Mouse (Mus musculus) left cerebral cortex, adult 18-20 months (tissue): ENCODE measurements around the gene Pptc7. TPM values are rescaled to one million over a fixed set of nuclear protein-coding genes. Genes with fewer than 3 reads are reported as not detected.

Experiments used
- DNase-seq, 2 experiments: peaks; one replicate each; pipeline ENCODE4 v3.0.0; 2021 to 2022; ENCODE audit warnings: low spot score in 2 of 2, mixed read lengths in 1 of 2
- total RNA-seq, 2 experiments: library from RNA; stranded (reverse); gene quantifications; 2 replicates each; pipeline ENCODE4 v1.2.3; 2021

Pptc7 gene
- total RNA-seq, 2 experiments from 2014 or later, result 42.0 to 50.5 TPM

- DNase-seq, result no peak
These were observed 18.2 kb upstream of the Pptc7 start for GRCm38 (mm10) chr5:122265942-122266341.

DNA sequence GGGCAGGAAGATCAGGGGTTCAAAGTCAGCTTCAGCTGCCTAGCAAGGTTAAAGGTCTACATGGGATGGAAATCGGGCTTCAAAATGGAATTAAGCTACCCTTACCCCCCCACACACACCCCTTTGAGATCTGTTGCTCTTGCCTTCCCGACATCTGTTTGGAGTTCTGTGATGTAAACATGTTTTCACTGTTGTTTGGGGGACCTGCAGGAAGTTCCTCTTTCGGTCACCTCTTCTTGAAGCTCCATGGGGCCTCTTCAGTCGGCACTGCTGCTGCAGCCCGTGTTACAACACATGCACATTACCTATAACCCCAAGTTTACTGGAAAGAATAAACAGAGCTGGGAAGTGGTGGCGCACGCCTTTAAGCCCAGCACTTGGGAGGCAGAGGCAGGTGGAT, 17.0 kb upstream of the Pptc7 start:
- no peak for DNase-seq

DNA sequence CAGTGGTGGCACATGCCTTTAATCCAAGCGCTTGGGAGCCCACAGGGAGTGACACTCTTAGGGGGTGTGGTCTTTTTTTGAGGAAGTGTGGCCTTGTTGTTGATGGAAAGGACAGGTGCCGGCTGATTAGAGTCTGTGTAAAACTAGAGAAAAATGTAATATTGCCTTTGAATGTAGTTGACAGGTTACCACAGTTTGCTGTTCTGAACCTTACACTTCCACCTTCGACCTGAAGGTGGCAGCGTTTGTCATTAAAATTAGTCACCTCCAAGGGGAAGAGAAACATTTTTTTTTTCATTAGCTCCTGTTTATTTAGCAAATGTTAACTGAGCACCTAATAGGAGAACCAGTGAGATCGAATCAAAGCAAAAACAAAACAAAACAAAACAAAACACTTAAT, 16.3 kb upstream of the Pptc7 start:
- peak; percentile 73 to 78 for DNase-seq

DNA sequence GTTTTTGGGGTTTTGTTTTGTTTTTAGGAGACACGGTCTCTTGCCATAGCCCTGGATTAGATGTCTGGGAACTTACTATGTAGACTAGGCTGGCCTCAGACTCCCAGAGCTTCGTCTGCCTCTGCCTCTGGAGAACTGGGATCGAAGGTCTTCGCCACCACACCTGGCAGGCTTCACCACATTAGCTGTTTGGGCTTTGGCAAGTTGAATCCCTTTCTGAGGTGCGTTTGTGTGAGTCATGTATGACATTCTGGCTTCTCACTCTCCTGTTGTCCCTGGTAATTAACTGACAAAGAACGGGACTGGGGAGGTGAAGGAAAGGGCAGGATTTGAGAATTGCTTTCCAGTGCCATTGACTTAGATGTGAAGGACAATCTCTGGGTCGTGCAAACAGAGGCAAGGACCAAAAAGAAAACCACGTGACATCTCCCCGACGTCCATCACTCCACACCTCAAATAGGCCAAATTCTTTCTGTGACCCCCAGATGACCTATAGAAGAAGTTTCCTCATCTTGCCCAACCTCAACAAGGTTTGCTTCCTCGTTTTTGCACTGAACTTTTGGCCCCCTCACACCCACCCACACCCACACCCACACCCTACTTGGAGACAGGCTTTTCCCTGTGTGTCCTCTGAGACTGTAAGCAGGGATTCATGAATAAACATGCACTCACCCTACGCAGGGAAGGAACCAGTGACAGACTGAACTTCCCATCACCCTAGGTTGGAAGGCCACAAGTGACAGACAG, 15.1 kb upstream of the Pptc7 start:
- no peak for DNase-seq

DNA sequence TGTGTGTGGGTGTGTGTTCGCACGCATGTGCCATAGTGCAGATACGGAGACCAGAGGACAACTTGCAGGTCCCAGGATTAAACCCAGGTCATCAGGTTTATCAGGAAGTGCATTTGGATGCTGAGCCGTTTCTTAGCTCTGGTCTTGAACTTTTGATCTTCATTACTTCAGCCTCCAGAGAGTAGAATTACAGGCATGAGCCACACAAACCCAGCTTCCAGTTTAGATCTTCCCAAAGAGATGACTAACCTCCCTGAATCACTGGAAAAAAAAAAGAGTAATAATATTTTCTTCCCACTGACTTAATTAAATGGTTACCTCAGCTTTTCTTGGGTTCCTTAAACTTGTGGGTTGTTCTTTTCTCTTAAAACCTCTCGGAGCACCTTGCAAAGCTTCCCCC, 11.3 kb upstream of the Pptc7 start:
- no peak for DNase-seq

DNA sequence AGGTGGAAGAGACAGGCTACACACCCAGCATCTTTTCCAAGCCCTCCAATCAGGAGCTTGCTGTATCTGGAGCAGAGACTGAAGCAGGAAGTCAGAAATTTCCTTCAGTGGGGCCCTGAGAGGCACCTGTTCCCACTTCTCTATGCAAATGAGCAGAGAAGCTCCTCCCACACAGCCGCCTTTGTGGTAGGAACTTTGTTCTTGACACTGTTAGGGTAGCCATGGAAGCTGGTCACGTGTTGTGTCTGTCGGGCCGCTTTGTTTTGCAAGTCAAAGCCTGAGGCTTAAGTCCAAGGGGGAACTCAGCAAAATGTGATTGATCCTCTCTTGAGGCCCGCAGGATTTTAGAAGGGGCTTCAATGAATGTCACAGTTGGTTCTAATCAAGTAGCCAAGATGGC, 9.4 kb upstream of the Pptc7 start:
- no peak for DNase-seq

GRCm38 (mm10) chr5:122278946-122279345, 5.2 kb upstream of the Pptc7 start:
- DNase-seq, result no peak

GRCm38 (mm10) chr5:122279799-122280421, 4.3 kb upstream of the Pptc7 start:
- DNase-seq, result no peak

DNA sequence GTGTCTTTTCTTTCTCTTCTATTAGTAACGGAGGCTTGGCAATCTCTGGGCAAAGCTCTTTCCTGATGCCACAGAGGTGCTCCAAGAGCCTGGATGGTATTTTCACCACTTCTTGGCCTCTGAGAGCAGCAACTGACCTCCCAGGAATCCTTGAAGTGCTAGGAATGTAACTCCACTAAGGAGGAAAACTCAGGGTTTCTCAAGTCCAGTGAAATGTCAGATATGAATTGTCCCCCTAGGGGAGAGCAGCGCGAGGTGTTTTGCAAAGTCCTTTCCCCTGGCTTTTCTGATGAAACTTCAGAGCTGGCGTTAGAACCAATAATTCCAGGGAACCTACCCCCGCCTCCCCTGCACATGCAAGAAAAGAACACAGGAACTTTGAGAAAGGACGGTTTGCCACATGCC, 3.7 kb upstream of the Pptc7 start:
- no peak for DNase-seq

DNA sequence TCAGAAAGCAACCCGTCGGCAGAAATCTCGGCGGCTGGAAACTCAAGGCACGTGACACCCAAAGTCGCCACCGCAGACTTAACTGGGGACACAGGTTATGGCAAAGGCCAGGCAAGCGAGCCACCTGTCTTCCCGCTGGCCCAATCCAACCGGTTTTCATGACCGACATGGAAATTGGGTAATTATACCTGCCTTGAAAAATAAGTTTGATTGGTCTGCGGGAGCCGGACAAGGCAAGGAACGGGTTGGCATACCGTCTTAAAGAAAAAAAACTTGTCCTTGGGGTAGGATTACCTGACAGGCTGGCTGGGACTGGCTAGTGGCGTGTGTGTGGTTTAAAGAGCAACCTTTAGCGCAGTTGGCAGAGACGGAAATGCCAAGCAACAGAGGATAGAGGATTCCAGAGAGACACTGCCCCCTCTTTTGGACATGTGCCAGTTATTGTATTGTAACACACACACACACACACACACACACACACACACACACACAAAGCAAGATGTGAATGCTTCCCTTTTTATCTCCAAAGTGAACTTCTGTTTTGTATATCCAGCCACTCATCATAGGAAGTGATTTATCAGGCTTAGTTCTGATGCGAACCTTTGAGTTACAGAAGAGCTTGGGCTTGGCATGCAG, 3.2 kb upstream of the Pptc7 start:
- no peak for DNase-seq

- DNase-seq, result no peak
These were observed 360 bp upstream of the Pptc7 start for GRCm38 (mm10) chr5:122283828-122284182.

GRCm38 (mm10) chr5:122285029-122285766, 1.0 kb downstream of the Pptc7 start:
- DNase-seq, result peak in 1 of 2 experiments; percentile 32

DNA sequence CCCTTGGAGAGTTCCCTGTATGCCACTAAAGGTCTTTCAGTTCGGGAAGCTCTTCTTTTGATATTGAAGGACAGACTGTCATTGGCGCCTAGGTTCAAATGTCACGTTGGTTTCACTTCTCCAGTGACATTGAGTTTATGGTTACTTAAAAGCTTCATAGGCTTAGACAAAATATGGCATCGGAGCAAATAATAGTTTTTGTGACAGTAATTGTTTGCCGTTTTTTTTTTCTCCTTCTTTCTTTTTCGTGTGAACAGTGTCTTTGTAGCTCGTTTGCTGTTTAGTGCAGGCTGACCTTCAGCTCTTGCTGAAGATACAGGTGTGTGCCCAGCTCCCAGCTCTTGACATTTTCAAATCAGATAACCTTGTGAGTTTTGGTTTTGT, 1.6 kb downstream of the Pptc7 start:
- no peak for DNase-seq

DNA sequence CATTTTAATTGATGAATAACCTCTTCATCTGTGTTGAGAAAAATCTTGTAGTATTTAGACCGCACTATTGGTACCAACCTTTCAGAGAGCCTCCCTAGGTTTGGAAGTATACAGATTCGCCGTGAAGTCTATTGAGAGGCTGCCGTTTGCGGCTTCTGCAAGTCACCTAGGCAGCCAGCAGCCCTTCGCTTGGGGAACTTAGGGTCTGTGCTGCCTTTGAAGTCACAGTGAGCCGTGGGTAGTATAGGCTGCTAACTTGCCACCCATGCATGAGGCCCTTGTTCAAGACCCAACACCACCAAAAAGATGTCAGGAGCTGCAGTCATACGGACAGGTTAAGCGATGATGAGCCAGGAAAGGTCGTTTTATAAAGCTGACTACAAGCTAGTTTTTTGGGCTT, 2.0 kb downstream of the Pptc7 start:
- no peak for DNase-seq

- DNase-seq, result no peak
These were observed 2.9 kb downstream of the Pptc7 start for GRCm38 (mm10) chr5:122287026-122287425.

GRCm38 (mm10) chr5:122288147-122288811, 4.1 kb downstream of the Pptc7 start:
- no peak for DNase-seq

- DNase-seq, result no peak
These were observed 7.0 kb downstream of the Pptc7 start for GRCm38 (mm10) chr5:122291149-122291548.

DNA sequence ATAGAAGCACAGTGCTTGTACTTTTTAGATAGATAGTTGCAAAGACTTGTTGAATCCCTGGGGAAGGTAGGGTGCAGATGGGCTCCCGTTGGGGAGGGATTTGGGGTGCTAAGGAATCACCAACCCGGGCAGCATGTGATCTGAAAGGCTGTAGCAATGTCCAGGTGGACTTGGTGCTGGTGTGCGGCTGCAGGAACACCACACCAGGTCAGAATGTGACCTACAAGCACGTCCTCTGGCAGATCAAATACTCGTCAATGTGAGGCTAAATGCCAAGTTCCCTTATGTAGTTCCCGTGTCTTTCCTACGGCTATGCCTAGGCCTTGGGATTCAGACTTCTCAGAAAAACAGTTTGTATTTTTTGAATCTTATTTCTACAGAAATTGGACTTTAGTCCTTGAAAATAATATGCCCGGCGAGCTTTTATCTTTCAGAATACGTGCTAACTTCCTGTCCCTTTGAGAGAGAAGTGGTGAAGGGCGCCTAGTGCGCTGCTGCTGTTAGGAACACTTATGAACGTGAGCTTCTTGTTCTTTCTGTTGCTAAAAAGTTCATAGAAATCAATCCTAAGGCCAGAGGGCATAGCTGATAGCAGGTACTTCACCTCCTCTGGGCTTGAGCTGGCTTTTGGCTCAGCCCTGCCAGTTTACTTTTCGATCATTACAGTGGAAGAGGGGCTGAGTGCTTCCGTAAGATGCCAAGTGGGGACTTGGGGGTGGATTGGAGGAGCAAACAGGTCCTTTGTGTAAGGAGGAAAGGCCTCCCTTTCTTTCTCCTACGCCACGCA, 7.6 kb downstream of the Pptc7 start:
- no peak for DNase-seq

DNA sequence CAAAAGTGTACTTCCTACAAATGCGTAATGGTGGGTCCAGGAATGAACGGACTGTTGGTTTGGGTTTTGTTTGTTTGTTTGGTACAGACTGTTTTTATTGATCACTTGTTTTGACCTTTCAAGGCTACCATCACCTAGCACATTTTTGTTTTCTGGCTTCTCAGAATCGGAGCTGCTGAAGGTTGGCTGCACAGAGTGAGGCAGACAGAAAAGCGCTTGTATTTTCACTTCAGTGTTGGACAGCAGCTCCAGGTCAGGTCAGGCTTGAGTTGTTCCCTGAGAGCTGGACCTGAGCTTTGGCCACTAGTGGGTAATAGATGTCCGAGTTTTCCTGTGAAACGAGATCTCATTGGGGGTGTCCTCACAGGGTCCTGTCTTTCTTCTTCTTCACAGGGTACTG, 9.0 kb downstream of the Pptc7 start:
- DNase-seq, result no peak

DNA sequence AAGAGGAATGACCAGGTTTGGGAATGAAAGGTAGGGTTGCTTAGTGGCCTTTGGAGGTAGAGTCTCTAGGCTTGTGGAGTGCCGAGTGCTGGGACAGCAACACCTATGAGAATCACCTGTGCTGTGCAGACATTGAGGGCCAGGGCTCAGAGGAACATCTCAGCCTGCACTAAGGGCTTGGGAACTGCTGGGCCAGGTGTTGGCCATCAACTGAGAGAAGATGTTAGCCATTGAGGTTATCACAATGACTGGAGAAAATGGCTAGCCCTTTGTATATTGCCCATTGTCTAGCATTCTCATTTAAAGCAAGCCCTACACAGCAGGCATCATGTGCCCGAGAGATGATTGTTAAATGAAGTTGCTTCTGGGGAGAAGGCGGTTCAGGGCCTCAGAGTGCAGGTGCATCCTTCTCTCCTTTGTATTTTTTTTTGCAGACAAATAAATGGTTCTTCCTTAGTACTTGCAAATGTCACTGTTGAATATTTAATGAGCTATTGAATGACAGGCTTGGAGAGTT, 10.1 kb downstream of the Pptc7 start:
- DNase-seq, result no peak
